Mouse (Mus musculus) layer of hippocampus, adult 18-20 months (tissue): ENCODE measurements at regions not wholly inside any gene's neighbourhood (a gene's known extent, or its start where the extent isn't known, plus 50 kb on each side); places are given as distances from the start of the nearest gene placed in this dataset.

ENCODE experiments used
- DNase-seq, 2 experiments: peaks; one replicate each; pipeline ENCODE4 v3.0.0; 2022; ENCODE audit warnings: low spot score in 2 of 2

- DNase-seq = no peak
Observed at GRCm38 (mm10) chr14:97170841-97171240, 651.9 kb upstream of the Klhl1 start.

- DNase-seq = no peak
Observed at GRCm38 (mm10) chr14:97165793-97166192, 646.9 kb upstream of the Klhl1 start.

GRCm38 (mm10) chr14:97148997-97149653 is 630.2 kb upstream of the Klhl1 start:
- DNase-seq = no peak

GRCm38 (mm10) chr14:97115918-97116635 is 597.2 kb upstream of the Klhl1 start:
- DNase-seq = no peak

GRCm38 (mm10) chr14:97101090-97101675 is 582.3 kb upstream of the Klhl1 start:
- DNase-seq = no peak

- DNase-seq = no peak
Observed at GRCm38 (mm10) chr14:97093389-97093788, 574.5 kb upstream of the Klhl1 start.

GRCm38 (mm10) chr14:97088863-97089262 is 570.0 kb upstream of the Klhl1 start:
- DNase-seq = no peak

GRCm38 (mm10) chr14:97087346-97087745 is 568.4 kb upstream of the Klhl1 start:
- no peak for DNase-seq

GRCm38 (mm10) chr14:97086363-97087309 is 567.7 kb upstream of the Klhl1 start:
- DNase-seq = no peak

GRCm38 (mm10) chr14:97074808-97075207 is 555.9 kb upstream of the Klhl1 start:
- no peak for DNase-seq

GRCm38 (mm10) chr14:97068770-97069169 is 549.9 kb upstream of the Klhl1 start:
- no peak for DNase-seq

- DNase-seq = no peak
Observed at GRCm38 (mm10) chr14:97068313-97068712, 549.4 kb upstream of the Klhl1 start.

- DNase-seq = no peak
Observed at GRCm38 (mm10) chr14:97045321-97045720, 526.4 kb upstream of the Klhl1 start.

- DNase-seq = no peak
Observed at GRCm38 (mm10) chr14:97039850-97040249, 520.9 kb upstream of the Klhl1 start.

GRCm38 (mm10) chr14:97028528-97028927 is 509.6 kb upstream of the Klhl1 start:
- no peak for DNase-seq

- DNase-seq = no peak
Observed at GRCm38 (mm10) chr14:97006294-97006693, 487.4 kb upstream of the Klhl1 start.

- no peak for DNase-seq
Observed at GRCm38 (mm10) chr14:96995081-96995480, 476.2 kb upstream of the Klhl1 start.

GRCm38 (mm10) chr14:96990542-96991162 is 471.8 kb upstream of the Klhl1 start:
- no peak for DNase-seq

GRCm38 (mm10) chr14:96963074-96963447 is 444.2 kb upstream of the Klhl1 start:
- no peak for DNase-seq

GRCm38 (mm10) chr14:96962426-96963073 is 443.6 kb upstream of the Klhl1 start:
- DNase-seq = peak in 1 of 2 experiments; percentile 16
